Mouse (Mus musculus): ENCODE results near the gene Igf2r. TPM values are rescaled to one million over a fixed set of nuclear protein-coding genes. Genes with fewer than 3 reads are reported as not detected.

Gene Igf2r
- total and polyA plus RNA-seq, 3 experiments, result 25.6 to 61.8 (median 34.6) TPM

DNA sequence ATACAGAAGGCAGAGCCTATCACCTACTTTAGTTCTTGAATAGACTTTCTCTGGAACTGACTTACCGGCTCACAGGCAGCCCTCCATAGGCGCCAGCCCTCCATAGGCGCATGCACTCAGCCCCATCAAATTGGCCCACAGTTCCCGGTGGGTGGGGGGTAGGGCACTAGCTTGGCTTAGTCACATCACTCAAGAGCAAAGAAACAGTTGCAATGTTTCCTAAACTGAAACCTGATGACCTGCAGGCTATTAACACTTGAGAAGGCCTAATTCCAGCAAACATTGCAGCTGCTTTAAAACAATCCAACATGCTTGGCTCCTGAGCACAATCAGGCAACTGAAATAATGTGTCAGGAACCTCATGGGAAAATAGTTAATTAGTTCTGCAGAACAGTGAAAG lies 18.2 kb downstream of the Igf2r start:
- Histone ChIP-seq H3K4me3 (replicated peaks in 1 of 3; ENCODE audit: low read depth in 2 of 3, low read length in 2 of 3, poor library complexity in 1 of 3) (no peak overlapping the region), H3K4me1 (ENCODE audit: control insufficient read depth in 1 of 2, insufficient read depth in 2 of 2) (peaks cover 43 to 95% of the 10 kb centered on the region in 2 experiments), H3K27me3 (replicated peaks) (no peaks in the 10 kb centered on the region), H3K4me2 (ENCODE audit: insufficient read depth, low read depth, poor library complexity, severe bottlenecking) (peak overlapping the region; percentile 39; the same call in 1 of the 2 replicates), H3K27ac (ENCODE audit: insufficient read depth, low read depth) (peak overlapping the region; percentile 9), H3K9me3 (replicated peaks; ENCODE audit: low read length) (no peaks in the 10 kb centered on the region), H3K36me3 (replicated peaks in 1 of 2; ENCODE audit: control insufficient read depth in 1 of 2, insufficient read depth in 1 of 2, low read length in 1 of 2) (peaks cover 12 to 41% of the 10 kb centered on the region in 2 experiments), H3K79me2 (replicated peaks; ENCODE audit: control insufficient read depth, extremely low read depth, insufficient read depth, poor library complexity, severe bottlenecking) (peaks cover 64% of the 10 kb centered on the region), H3K9ac (ENCODE audit: insufficient read depth, low read depth) (0 out of 2 replicates have a peak overlapping the region, but pooled peaks have one; percentile 8)
- no peak for DNase-seq (ENCODE audit: extremely low read depth)
- in situ Hi-C loops (cut with MboI; ENCODE audit: low pct_ligation_motif_present, low pct_unique_long_range_greater_than_20kb, low sequenced_read_pairs) (loop anchor here (25.0 kb wide), 1 partner anchor 589 kb away; no protein-coding TSS in a partner anchor), dilution Hi-C loops (cut with MboI; ENCODE audit: extremely low pct_ligation_motif_present, extremely low pct_unique_long_range_greater_than_20kb, low sequenced_read_pairs) (no loop called here)
- TF ChIP-seq MYC (IDR thresholded peaks at IDR 0.05; ENCODE audit: low read depth, low read length) (no peak), MXI1 (IDR thresholded peaks at IDR 0.05; ENCODE audit: low read depth, low read length) (0 out of 2 replicates have a peak, but pooled peaks have one; percentile 6), CHD1 (IDR thresholded peaks at IDR 0.05; ENCODE audit: low read depth, low read length) (peak; percentile 86; the same call in 1 of the 2 replicates), RCOR1 (conservative IDR thresholded peaks at IDR 0.05; ENCODE audit: low read depth, low read length) (no peak), SIN3A (IDR thresholded peaks at IDR 0.05; ENCODE audit: low read length) (no peak), POLR2A (IDR thresholded peaks at IDR 0.05; ENCODE audit: low read depth, low read length) (no peak), KAT2A (IDR thresholded peaks at IDR 0.05; ENCODE audit: insufficient replicate concordance, low read length) (no peak)

DNA sequence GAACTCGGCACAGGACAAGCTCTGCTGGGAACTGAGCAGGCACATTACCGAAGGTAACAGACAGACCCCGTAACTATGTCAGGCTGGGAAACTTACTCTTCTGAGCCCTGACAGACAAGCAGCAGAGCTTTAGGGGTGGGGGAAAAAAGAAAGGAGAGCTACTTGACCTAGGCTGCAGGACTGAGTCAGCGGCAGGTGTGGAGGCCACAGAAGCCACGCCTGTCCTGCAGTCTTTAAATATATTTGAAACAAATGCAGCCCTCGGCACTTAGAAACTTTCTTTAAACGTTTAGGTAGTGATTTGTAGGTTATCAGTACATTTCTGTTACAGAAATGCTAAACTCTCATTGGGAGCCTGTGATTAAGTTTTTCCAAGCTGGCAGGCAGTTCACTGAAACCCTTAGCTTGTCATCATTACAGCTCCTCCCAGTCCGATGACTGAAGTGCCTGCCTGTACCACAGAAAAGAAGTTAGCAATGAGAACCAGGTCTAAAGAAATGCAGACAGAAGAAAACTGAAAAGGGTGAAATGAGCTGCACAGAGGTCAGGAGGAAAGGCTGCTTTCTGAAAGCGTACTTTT lies 18.8 kb downstream of the Igf2r start:
- Histone ChIP-seq H3K9ac (ENCODE audit: insufficient read depth, low read depth) (peak overlapping the region; percentile 8), H3K4me3 (replicated peaks in 1 of 3; ENCODE audit: low read depth in 2 of 3, low read length in 2 of 3, poor library complexity in 1 of 3) (peak overlapping the region in 2 of 3 experiments; percentile 5 to 9), H3K27ac (ENCODE audit: insufficient read depth, low read depth) (peak overlapping the region; percentile 62), H3K4me2 (ENCODE audit: insufficient read depth, low read depth, poor library complexity, severe bottlenecking) (peak overlapping the region; percentile 39), H3K27me3 (replicated peaks) (no peaks in the 10 kb centered on the region), H3K4me1 (ENCODE audit: control insufficient read depth in 1 of 2, insufficient read depth in 2 of 2) (peaks cover 43 to 95% of the 10 kb centered on the region in 2 experiments), H3K36me3 (replicated peaks in 1 of 2; ENCODE audit: control insufficient read depth in 1 of 2, insufficient read depth in 1 of 2, low read length in 1 of 2) (peaks cover 14 to 45% of the 10 kb centered on the region in 2 experiments), H3K79me2 (replicated peaks; ENCODE audit: control insufficient read depth, extremely low read depth, insufficient read depth, poor library complexity, severe bottlenecking) (peaks cover 63% of the 10 kb centered on the region), H3K9me3 (replicated peaks; ENCODE audit: low read length) (no peaks in the 10 kb centered on the region)
- in situ Hi-C loops (cut with MboI; ENCODE audit: low pct_ligation_motif_present, low pct_unique_long_range_greater_than_20kb, low sequenced_read_pairs) (loop anchor here (25.0 kb wide), 1 partner anchor 588 kb away; no protein-coding TSS in a partner anchor), dilution Hi-C loops (cut with MboI; ENCODE audit: extremely low pct_ligation_motif_present, extremely low pct_unique_long_range_greater_than_20kb, low sequenced_read_pairs) (no loop called here)
- DNase-seq (ENCODE audit: extremely low read depth), result peak; percentile 52
- peak; percentile 37; the same call in 1 of the 2 replicates for TF ChIP-seq ETS1 (conservative IDR thresholded peaks at IDR 0.05; ENCODE audit: low read depth, low read length)
- TF ChIP-seq JUN (IDR thresholded peaks at IDR 0.05; ENCODE audit: insufficient read depth, low read depth, low read length), result peak; percentile 42; the same call in 1 of the 2 replicates
- peak; percentile 59 for TF ChIP-seq JUND (conservative IDR thresholded peaks at IDR 0.05; ENCODE audit: low read depth, low read length)
- TF ChIP-seq POLR2A (IDR thresholded peaks at IDR 0.05; ENCODE audit: low read depth, low read length), result no peak
- TF ChIP-seq EP300 (IDR thresholded peaks at IDR 0.05; ENCODE audit: low read length), result peak; percentile 53; the same call in 1 of the 2 replicates
- peak; percentile 37; the same call in 1 of the 2 replicates for TF ChIP-seq MXI1 (IDR thresholded peaks at IDR 0.05; ENCODE audit: low read depth, low read length)
- no peak for TF ChIP-seq MAX (IDR thresholded peaks at IDR 0.05; ENCODE audit: low read length)
- no peak for TF ChIP-seq PAX5 (IDR thresholded peaks at IDR 0.05; ENCODE audit: low read length)
- TF ChIP-seq USF2 (conservative IDR thresholded peaks at IDR 0.05; ENCODE audit: low read depth, low read length), result no peak
- TF ChIP-seq IRF4 (IDR thresholded peaks at IDR 0.05; ENCODE audit: low read depth, low read length), result no peak
- no peak for TF ChIP-seq SMC3 (IDR thresholded peaks at IDR 0.05; ENCODE audit: low read depth, low read length)
- no peak for TF ChIP-seq BHLHE40 (IDR thresholded peaks at IDR 0.05; ENCODE audit: low read depth, low read length)
- TF ChIP-seq MEF2A (IDR thresholded peaks at IDR 0.05; ENCODE audit: borderline replicate concordance, low read depth, low read length), result no peak
- TF ChIP-seq KAT2A (IDR thresholded peaks at IDR 0.05; ENCODE audit: insufficient replicate concordance, low read length), result no peak
- TF ChIP-seq ZC3H11A (IDR thresholded peaks at IDR 0.05; ENCODE audit: low read depth, low read length), result no peak
- TF ChIP-seq ZNF384 (IDR thresholded peaks at IDR 0.05; ENCODE audit: low read depth, low read length), result no peak
- no peak for TF ChIP-seq USF1 (IDR thresholded peaks at IDR 0.05; ENCODE audit: low read depth, low read length)
- no peak for TF ChIP-seq NRF1 (IDR thresholded peaks at IDR 0.05; ENCODE audit: low read depth, low read length)
- TF ChIP-seq CHD2 (IDR thresholded peaks at IDR 0.05; ENCODE audit: low read length), result 0 out of 2 replicates have a peak, but pooled peaks have one; percentile 35
